Mouse (Mus musculus) heart, adult 2 months (tissue): Measurements from ENCODE around the gene Foxn3. TPM values are rescaled to one million over a fixed set of nuclear protein-coding genes. Genes with fewer than 3 reads are reported as not detected.
A peak's percentile ranks its signal among the peaks of the same experiment; 100 is the strongest.

Experiments
- DNase-seq, 2 experiments: peaks; one replicate each; pipeline ENCODE4 v3.0.0; 2021
- H3K27ac ChIP-seq: fragments of 200-600 bp; 2 replicates; pipeline ENCODE4 v1.8.1; 2022
- H3K27me3 ChIP-seq: fragments of 200-500 bp; 2 replicates; pipeline ENCODE4 v1.6.1; 2012; ENCODE audit warnings: mild to moderate bottlenecking, low read length, inconsistent platforms, mixed read lengths; ENCODE audit not compliant: control insufficient read depth, insufficient read depth
- H3K36me3 ChIP-seq: fragments of 200-500 bp; 2 replicates; pipeline ENCODE4 v1.6.1; 2012; ENCODE audit warnings: low read length, inconsistent platforms; ENCODE audit not compliant: control insufficient read depth, insufficient read depth
- H3K4me1 ChIP-seq: fragments of 200-500 bp; 2 replicates; pipeline ENCODE4 v1.6.1; 2011; ENCODE audit warnings: low read length; ENCODE audit not compliant: control insufficient read depth, insufficient read depth
- H3K4me3 ChIP-seq: fragments of 200-600 bp; 2 replicates; pipeline ENCODE4 v1.8.1; 2022
- H3K79me2 ChIP-seq: fragments of 200-500 bp; replicated peaks from 2 replicates; pipeline ENCODE4 v1.6.1; 2012; ENCODE audit warnings: mild to moderate bottlenecking, inconsistent platforms, low read length, moderate library complexity, mixed read lengths; ENCODE audit not compliant: control insufficient read depth, insufficient read depth
- H3K9ac ChIP-seq: fragments of 200-500 bp; 2 replicates; pipeline ENCODE4 v1.6.1; 2012; ENCODE audit warnings: low read depth, mild to moderate bottlenecking, control low read depth, inconsistent platforms, low read length, mixed read lengths
- CTCF ChIP-seq: fragments of 200-600 bp; IDR thresholded peaks from 2 replicates; pipeline ENCODE4 v1.8.1; 2022; ENCODE audit warnings: antibody characterized with exemption, mild to moderate bottlenecking, moderate library complexity
- EP300 ChIP-seq: fragments of 200-500 bp; IDR thresholded peaks from 2 replicates; pipeline ENCODE4 v1.6.1; 2011; ENCODE audit warnings: low read depth, low read length, control low read depth; ENCODE audit not compliant: insufficient read depth
- POLR2A ChIP-seq: fragments of 200-500 bp; IDR thresholded peaks from 2 replicates; pipeline ENCODE4 v1.6.1; 2011; ENCODE audit warnings: mild to moderate bottlenecking, low read depth, low read length, control low read depth; ENCODE audit not compliant: insufficient read depth
- WGBS: fragments of 180-500 bp; shearing (Covaris S2); methylation state at CpG from one replicate; pipeline ENCODE4 v1.1.7; 2018; 5-methylcytosine and 5-hydroxymethylcytosine counted together
- intact Hi-C: fragments of 180-260 bp; cut with DNase I; formaldehyde crosslinking; loops from one replicate; pipeline ENCODE4 v1.15.1; 2025
- polyA plus RNA-seq: library from polyadenylated mRNA; depleted of rRNA; stranded (reverse); fragments of >200 nt; gene quantifications from 2 replicates; pipeline ENCODE4 v1.2.3, GENCODE M21; 2012
- total RNA-seq, 2 experiments: library from RNA; stranded (reverse); gene quantifications; 2 replicates each; pipeline ENCODE4 v1.2.3; 2021

The Foxn3 gene
- total and polyA plus RNA-seq, 3 experiments: 28.1 to 117 (median 106) TPM

DNA sequence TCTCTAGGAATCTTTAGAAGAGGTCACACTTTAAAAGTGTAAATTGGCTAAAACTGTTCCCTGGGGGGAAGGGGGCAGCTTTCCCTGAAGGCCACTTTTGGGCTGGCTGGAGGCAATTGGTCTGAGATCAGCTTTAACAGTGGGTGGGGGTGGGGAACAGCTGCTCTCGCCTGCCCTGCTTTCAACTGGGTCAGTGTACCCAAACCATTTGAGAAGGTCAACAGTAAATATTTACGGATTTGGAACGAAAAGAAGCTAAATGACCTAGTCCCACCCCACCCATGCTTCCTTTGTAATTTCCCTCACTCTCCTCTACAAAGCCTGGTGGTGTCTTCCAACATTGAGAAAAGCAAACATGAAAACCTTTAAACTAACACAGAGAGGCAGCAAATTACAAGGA, 221.2 kb downstream of the Foxn3 start:
- WGBS: 24% methylated on average over 3 of the region's 3 CpGs
- no peaks in the 10 kb centered on the region for H3K27me3 ChIP-seq
- TF ChIP-seq CTCF (no peak), POLR2A (no peak), EP300 (no peak)
- no peak overlapping the region for H3K4me3 ChIP-seq
- intact Hi-C loops: loop anchor here (5.0 kb wide), 2 partner anchors 75 to 220 kb away; partner anchors contain the start of gene Foxn3
- H3K9ac ChIP-seq: no peak overlapping the region
- H3K36me3 ChIP-seq: peaks cover 30% of the 10 kb centered on the region
- peaks cover 34% of the 10 kb centered on the region for H3K4me1 ChIP-seq
- 0 out of 2 replicates have a peak, but pooled peaks cover 1% of the 10 kb centered on the region for H3K79me2 ChIP-seq
- peak overlapping the region; percentile 70 for H3K27ac ChIP-seq
- DNase-seq: no peak

DNA sequence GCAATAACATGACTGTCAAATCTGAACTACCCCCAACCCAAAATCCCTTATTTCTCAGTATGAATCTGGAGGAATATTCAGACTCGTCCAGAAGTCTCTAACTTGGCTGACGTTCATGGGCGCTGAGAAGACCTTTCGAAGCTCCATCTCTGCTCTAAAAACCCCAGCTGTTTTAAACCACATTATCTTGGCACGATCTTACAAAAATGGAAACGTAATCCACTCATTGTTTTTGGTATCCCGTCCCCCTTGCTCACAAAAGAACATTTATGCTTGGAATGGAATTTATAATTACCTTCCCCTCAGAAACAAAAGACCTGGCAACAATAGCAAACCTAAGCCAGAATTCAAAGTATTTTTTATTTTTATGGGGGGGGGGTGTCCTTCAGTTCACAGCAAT, 221.6 kb downstream of the Foxn3 start:
- Histone ChIP-seq H3K27me3 (no peaks in the 10 kb centered on the region), H3K9ac (no peak overlapping the region), H3K4me1 (peaks cover 35% of the 10 kb centered on the region), H3K79me2 (0 out of 2 replicates have a peak, but pooled peaks cover 1% of the 10 kb centered on the region), H3K27ac (peak overlapping the region; percentile 70), H3K36me3 (peaks cover 32% of the 10 kb centered on the region), H3K4me3 (no peak overlapping the region)
- DNase-seq: no peak
- intact Hi-C loops: loop anchor here (5.0 kb wide), 2 partner anchors 74 to 221 kb away; partner anchors contain the start of gene Foxn3
- TF ChIP-seq CTCF (no peak), EP300 (no peak), POLR2A (no peak)
- 36% methylated on average over 7 of the region's 7 CpGs for WGBS

DNA sequence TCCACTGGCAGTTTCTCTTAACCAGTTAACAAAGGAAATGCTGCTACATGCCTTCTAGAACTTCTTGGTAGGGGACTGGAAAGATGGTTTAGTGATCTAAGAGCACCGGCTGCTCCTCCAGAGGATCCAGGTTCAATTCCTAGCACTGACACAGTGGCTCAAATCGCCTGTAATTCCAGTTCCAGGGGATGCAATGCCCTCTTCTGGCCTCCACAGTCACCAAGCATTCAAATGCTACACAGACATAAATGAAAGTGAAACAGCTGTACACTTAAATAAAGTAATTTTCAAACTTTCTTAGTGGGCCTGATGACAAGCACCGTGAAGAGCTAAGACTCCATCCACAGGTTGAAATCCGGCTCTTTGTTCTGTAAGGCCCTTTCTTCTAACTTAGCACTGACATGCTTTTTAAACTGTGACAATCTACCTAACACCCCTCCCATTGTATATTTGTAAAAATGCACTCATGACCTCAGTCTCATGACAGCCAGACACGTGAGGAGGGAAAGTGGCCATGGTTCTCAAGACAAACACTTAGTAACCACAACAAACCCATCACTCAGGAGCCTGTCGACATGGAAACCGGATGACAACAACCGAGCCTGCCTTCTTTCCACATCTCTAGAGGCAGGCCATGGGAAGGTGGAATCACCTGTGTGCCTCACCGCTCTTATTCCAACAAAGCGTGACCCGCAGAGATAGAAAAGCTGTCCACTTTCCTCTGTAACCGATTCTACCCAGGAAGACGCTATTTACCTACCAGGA, 222.8 kb downstream of the Foxn3 start:
- Histone ChIP-seq H3K4me3 (peak overlapping the region; percentile 19; the same call in 1 of the 2 replicates), H3K9ac (no peak overlapping the region), H3K36me3 (peaks cover 33% of the 10 kb centered on the region), H3K27me3 (no peaks in the 10 kb centered on the region), H3K4me1 (peaks cover 35% of the 10 kb centered on the region), H3K27ac (peak overlapping the region; percentile 70), H3K79me2 (0 out of 2 replicates have a peak, but pooled peaks cover 1% of the 10 kb centered on the region)
- 51% methylated on average over 13 of the region's 13 CpGs for WGBS
- TF ChIP-seq POLR2A (no peak), CTCF (peak; percentile 55)
- intact Hi-C loops: loop anchor here (5.0 kb wide), 2 partner anchors 73 to 222 kb away; partner anchors contain the start of gene Foxn3
- DNase-seq: peak in 1 of 2 experiments; percentile 67

DNA sequence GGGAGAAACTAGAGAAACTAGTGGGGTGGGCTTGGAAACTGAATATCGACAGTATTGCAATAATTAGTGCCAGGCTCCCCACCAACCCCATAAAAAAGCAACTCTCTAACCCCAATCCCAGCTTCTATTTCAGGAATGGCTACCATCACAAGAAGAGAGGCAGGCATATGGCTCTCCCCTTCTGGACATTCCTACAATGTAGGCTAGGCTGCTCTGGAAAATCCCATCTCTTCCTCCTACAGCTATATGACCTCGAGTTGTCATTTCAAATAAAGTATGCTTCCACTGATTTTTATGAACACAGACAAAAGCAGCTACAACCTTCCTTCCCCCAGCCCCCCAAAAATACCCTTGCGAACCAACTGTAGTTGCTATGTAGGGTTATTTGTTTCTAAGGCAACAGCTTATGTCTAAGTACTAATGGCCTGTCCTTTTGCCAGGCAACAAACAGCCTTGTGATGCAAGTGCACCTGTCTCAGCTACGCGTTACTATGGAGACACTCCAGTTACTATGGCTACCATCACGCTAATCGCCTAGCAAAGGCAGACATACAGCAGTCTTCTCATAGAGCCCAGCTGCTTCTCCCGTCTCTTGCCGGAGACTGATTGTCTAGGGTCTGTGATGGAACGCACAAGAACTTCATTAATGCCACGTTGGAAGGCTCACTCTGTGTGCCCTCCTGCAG, 223.6 kb downstream of the Foxn3 start:
- Histone ChIP-seq H3K9ac (no peak overlapping the region), H3K36me3 (peaks cover 32% of the 10 kb centered on the region), H3K27ac (peak overlapping the region; percentile 70), H3K27me3 (no peaks in the 10 kb centered on the region), H3K4me1 (peaks cover 31% of the 10 kb centered on the region), H3K79me2 (0 out of 2 replicates have a peak, but pooled peaks cover 1% of the 10 kb centered on the region), H3K4me3 (no peak overlapping the region)
- DNase-seq: no peak
- TF ChIP-seq CTCF (no peak), EP300 (no peak), POLR2A (no peak)
- WGBS: 97% methylated on average over 11 of the region's 11 CpGs
- intact Hi-C loops: loop anchor here (5.0 kb wide), 3 partner anchors 72 to 223 kb away; partner anchors contain the start of gene Foxn3

DNA sequence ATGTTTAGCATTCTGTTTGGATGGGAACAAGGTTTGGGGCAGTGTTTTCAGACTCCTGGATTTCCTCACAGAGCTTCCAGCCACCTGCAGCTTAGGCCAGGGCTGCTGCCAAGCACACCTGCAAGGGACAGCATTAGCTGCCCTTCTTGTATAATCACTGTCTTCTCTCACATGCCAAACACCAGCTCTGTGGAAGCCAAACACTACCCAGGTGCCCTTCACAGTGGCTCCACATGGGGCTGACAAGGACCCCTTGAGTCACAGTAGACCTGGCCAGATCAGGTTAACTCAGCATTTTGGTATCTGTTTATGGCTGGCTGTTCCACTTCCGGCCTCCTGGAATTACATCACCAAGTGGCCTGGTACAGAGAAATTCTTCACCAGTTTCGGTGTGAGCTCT, 224.6 kb downstream of the Foxn3 start:
- TF ChIP-seq EP300 (no peak), POLR2A (no peak), CTCF (no peak)
- WGBS: 63% methylated on average over 2 of the region's 2 CpGs
- DNase-seq: no peak
- 0 out of 2 replicates have a peak, but pooled peaks cover 1% of the 10 kb centered on the region for H3K79me2 ChIP-seq
- peaks cover 32% of the 10 kb centered on the region for H3K36me3 ChIP-seq
- intact Hi-C loops: loop anchor here (5.0 kb wide), 1 partner anchor 121 kb away; no protein-coding TSS in a partner anchor
- no peak overlapping the region for H3K4me3 ChIP-seq
- H3K27ac ChIP-seq: 0 out of 2 replicates have a peak overlapping the region, but pooled peaks have one; percentile 2
- H3K27me3 ChIP-seq: no peaks in the 10 kb centered on the region
- no peak overlapping the region for H3K9ac ChIP-seq
- peaks cover 31% of the 10 kb centered on the region for H3K4me1 ChIP-seq

DNA sequence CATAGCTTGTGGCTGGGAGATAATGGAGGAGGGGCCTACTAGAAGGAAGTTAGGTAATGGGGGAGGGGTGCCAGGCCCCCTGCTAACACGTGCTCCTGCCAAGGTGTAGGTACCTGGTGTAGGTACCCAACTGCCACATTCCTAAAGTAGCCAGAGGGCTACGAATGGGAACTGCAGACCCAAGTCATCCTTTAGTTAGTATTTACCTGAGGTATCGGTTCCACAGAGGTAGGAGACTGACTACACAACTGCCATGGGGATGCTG, 226.3 kb downstream of the Foxn3 start:
- Histone ChIP-seq H3K4me3 (no peak overlapping the region), H3K36me3 (peaks cover 23% of the 10 kb centered on the region), H3K27me3 (no peaks in the 10 kb centered on the region), H3K79me2 (peaks cover 3% of the 10 kb centered on the region; the same call in 1 of the 2 replicates), H3K27ac (peak overlapping the region; percentile 81), H3K9ac (no peak overlapping the region), H3K4me1 (peaks cover 26% of the 10 kb centered on the region)
- 74% methylated on average over 3 of the region's 3 CpGs for WGBS
- TF ChIP-seq CTCF (no peak), POLR2A (no peak), EP300 (no peak)
- no peak for DNase-seq
- intact Hi-C loops: loop anchor here (2.0 to 5.0 kb wide), 3 partner anchors 56 to 240 kb away; no protein-coding TSS in a partner anchor
